Mouse (Mus musculus): Measurements from ENCODE around the gene Lypd5. TPM values are rescaled to one million over a fixed set of nuclear protein-coding genes. Genes with fewer than 3 reads are reported as not detected.

Lypd5 gene
- polyA plus RNA-seq (2015; fragmentation: Nextera tagmentation; extraction: Ambion mirVana), result not detected in 2 replicates

- Histone ChIP-seq H3K36me3 (no peaks in the 10 kb centered on the region), H3K4me1 (replicated peaks) (no peaks in the 10 kb centered on the region), H3K27me3 (no peaks in the 10 kb centered on the region), H3K4me2 (no peak within 1 kb of the TSS), H3K4me3 (no peak within 1 kb of the TSS), H3K9ac (no peak within 1 kb of the TSS), H3K9me3 (no peaks in the 10 kb centered on the region), H3K27ac (replicated peaks) (no peak within 1 kb of the TSS)
- WGBS, result 57% methylated on average over 6 of the region's 6 CpGs
- ATAC-seq (ENCODE audit: low FRiP score, low read depth), result no peak
These were observed at the start of gene Lypd5 for GRCm38 (mm10) chr7:24348896-24349295. Gene Lypd5, plus strand, starts transcription at chr7:24349196.

DNA sequence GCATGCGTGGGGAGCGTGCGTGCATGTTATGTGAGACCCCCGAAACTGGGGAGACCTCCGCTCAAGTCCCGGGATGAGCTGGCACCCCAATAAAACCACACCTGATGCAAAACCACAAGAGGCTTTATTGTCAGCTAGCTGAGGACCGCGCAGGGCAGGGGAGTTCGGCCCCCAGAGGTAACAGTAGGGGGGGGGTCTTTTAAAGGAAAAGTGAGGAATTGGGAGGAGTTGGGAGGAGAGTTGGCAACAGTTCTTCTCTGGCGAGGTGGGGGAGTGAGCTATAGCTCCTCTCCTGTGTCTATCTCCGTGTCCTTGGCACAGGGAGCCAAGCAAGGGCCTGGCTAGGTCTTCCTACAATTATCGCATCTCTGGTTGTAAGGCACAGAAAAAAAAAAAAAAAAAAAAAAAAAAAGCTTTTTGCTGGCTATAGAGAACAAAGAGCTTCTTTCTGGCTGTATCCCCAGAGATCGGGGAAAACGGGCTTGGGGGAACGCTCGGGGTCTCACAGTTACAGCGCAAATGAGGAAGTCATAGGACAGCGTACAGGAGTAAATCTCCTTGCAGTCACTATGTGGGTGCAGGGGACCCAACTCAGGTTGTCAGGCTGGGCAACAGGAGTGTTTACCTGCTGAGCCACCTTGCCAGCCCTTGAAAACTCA lies 49.0 kb upstream of the Lypd5 start:
- Histone ChIP-seq H3K27me3 (no peaks in the 10 kb centered on the region), H3K4me2 (peak overlapping the region; percentile 88), H3K4me1 (replicated peaks) (peaks cover 26% of the 10 kb centered on the region), H3K36me3 (peaks cover 41% of the 10 kb centered on the region), H3K4me3 (peak overlapping the region; percentile 78), H3K27ac (replicated peaks) (peak overlapping the region; percentile 92), H3K9me3 (no peaks in the 10 kb centered on the region), H3K9ac (peak overlapping the region; percentile 82)
- under 1% methylated on average over 18 of the region's 18 CpGs for WGBS
- peak; percentile 53 for ATAC-seq (ENCODE audit: low FRiP score, low read depth)

DNA sequence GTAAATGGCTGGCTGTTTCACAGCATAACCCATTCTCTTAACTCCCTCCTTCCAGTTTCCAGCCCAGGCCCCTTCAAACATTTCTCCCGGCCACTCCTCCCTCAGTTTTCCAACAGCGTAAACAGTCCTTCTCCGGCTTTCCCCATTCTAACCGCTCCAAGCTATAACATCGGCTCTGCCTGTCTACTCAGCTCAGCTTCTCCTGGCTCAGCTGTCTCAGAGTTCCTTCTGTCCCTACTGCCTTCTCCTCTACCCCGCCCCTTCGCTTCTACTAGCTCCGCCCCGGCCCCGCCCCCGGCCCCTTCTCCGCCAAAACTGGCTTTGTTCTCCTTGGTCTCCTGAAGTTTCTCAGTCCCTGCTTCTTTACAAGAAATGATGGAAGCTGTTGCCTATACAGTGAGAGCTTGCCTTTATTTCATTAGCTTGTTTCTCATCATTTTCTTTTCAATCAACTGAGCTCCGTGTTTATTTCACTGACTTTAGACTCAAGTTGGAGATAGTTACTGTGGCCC lies 48.2 kb upstream of the Lypd5 start, which contains the start of gene Zfp61:
Gene Zfp61, minus strand, starts transcription at position 462 of the 512 bp plus-strand sequence.
- ATAC-seq (ENCODE audit: low FRiP score, low read depth), result peak; percentile 43; the same call in 1 of the 2 replicates
- H3K4me3 ChIP-seq, result peak within 1 kb of the TSS; percentile 78

GRCm38 (mm10) chr7:24315726-24316566 lies 33.0 kb upstream of the Lypd5 start:
- no peak; the same call in 1 of the 2 replicates for ATAC-seq (ENCODE audit: low FRiP score, low read depth)
- Histone ChIP-seq H3K4me1 (replicated peaks) (peaks cover 17% of the 10 kb centered on the region), H3K4me2 (peak overlapping the region; percentile 79), H3K27me3 (0 out of 2 replicates have a peak, but pooled peaks cover 2% of the 10 kb centered on the region), H3K9me3 (no peaks in the 10 kb centered on the region), H3K36me3 (peaks cover 12% of the 10 kb centered on the region), H3K9ac (peak overlapping the region; percentile 73), H3K4me3 (peak overlapping the region; percentile 72), H3K27ac (replicated peaks) (peak overlapping the region; percentile 87)
- WGBS, result 28% methylated on average over 29 of the region's 29 CpGs

More for the DNA sequence above, 48.2 kb upstream of the Lypd5 start, which contains the start of gene Zfp61:
- Histone ChIP-seq H3K4me1 (replicated peaks) (peaks cover 26% of the 10 kb centered on the region), H3K9me3 (no peaks in the 10 kb centered on the region), H3K27me3 (no peaks in the 10 kb centered on the region), H3K4me2 (peak within 1 kb of the TSS; percentile 88), H3K36me3 (peaks cover 36% of the 10 kb centered on the region), H3K9ac (peak within 1 kb of the TSS; percentile 82), H3K27ac (replicated peaks) (peak within 1 kb of the TSS; percentile 92)
- 2% methylated on average over 13 of the region's 13 CpGs for WGBS

DNA sequence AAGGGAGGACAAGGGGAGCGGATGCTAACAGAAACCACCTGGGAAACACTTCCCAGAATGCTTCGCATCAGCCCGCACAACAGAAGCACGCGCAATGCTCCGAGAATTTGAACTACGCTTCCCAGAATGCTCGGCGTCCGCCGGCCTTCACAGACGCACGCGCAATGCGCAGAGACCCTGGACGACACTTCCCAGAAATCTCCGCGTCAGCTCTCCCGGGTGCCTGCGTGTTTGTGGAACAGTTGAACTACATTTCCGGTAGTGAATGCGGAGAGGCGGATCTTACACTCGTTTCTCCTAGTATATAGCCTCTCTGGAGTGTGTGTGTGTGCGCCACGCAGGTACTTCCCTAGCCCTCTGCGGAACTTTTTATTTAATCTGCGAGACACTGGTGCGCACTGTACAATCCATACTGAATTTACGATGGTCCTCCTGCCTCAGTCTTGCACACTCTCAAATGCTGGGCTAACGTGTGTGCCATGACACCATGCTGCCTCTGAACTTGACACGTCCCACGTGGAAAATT lies 32.4 kb upstream of the Lypd5 start, which contains the start of gene Zfp94:
Gene Zfp94, minus strand, starts transcription at position 100 of the 526 bp plus-strand sequence.
- H3K4me2 ChIP-seq, result peak within 1 kb of the TSS; percentile 79
- H3K4me3 ChIP-seq, result peak within 1 kb of the TSS; percentile 72
- 1% methylated on average over 33 of the region's 33 CpGs for WGBS
- H3K9me3 ChIP-seq, result no peaks in the 10 kb centered on the region
- H3K27me3 ChIP-seq, result 0 out of 2 replicates have a peak, but pooled peaks cover 2% of the 10 kb centered on the region
- peak within 1 kb of the TSS; percentile 73 for H3K9ac ChIP-seq
- peaks cover 17% of the 10 kb centered on the region for H3K4me1 ChIP-seq (replicated peaks)
- H3K27ac ChIP-seq (replicated peaks), result peak within 1 kb of the TSS; percentile 87
- H3K36me3 ChIP-seq, result peaks cover 5% of the 10 kb centered on the region; the same call in 1 of the 2 replicates
- peak; percentile 97 for ATAC-seq (ENCODE audit: low FRiP score, low read depth)

DNA sequence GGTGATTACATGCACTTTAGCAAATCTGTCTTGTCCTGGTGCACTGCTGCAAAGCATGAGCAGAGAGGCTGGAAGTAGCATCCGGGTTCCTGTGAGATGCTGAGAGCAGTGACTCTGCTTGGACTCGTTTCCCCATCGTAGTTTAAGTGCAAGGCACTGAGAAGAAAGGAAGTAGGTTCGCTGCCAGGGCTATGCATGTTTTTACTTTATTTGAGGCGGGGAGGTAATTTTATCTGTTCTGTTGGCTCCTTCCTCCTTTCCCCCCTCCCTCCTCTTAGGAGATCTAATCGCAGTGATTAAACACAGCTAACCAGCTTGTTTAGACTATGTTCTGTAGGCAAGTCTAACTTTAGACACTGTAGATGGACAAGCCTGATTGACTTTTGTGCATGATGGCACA lies 30.1 kb upstream of the Lypd5 start:
- no peaks in the 10 kb centered on the region for H3K36me3 ChIP-seq
- WGBS, result 76% methylated on average over 6 of the region's 6 CpGs
- ATAC-seq (ENCODE audit: low FRiP score, low read depth), result no peak
- 0 out of 2 replicates have a peak, but pooled peaks cover 2% of the 10 kb centered on the region for H3K27me3 ChIP-seq
- H3K9ac ChIP-seq, result no peak overlapping the region
- no peaks in the 10 kb centered on the region for H3K9me3 ChIP-seq
- H3K4me1 ChIP-seq (replicated peaks), result peaks cover 17% of the 10 kb centered on the region
- no peak overlapping the region for H3K27ac ChIP-seq (replicated peaks)
- no peak overlapping the region for H3K4me3 ChIP-seq
- H3K4me2 ChIP-seq, result no peak overlapping the region

GRCm38 (mm10) chr7:24322593-24322992 lies 26.4 kb upstream of the Lypd5 start:
- H3K4me2 ChIP-seq, result no peak overlapping the region
- H3K4me1 ChIP-seq (replicated peaks), result peaks cover 14% of the 10 kb centered on the region
- no peak overlapping the region for H3K9ac ChIP-seq
- no peak overlapping the region for H3K27ac ChIP-seq (replicated peaks)
- 0 out of 2 replicates have a peak, but pooled peaks cover 2% of the 10 kb centered on the region for H3K27me3 ChIP-seq
- 84% methylated on average over 4 of the region's 4 CpGs for WGBS
- no peak overlapping the region for H3K4me3 ChIP-seq
- H3K9me3 ChIP-seq, result no peaks in the 10 kb centered on the region
- no peak for ATAC-seq (ENCODE audit: low FRiP score, low read depth)
- H3K36me3 ChIP-seq, result no peaks in the 10 kb centered on the region

GRCm38 (mm10) chr7:24325197-24325596 lies 23.8 kb upstream of the Lypd5 start:
- Histone ChIP-seq H3K4me3 (no peak overlapping the region; the same call in 1 of the 2 replicates), H3K27me3 (no peaks in the 10 kb centered on the region), H3K36me3 (no peaks in the 10 kb centered on the region), H3K27ac (replicated peaks) (no peak overlapping the region), H3K9ac (no peak overlapping the region), H3K9me3 (no peaks in the 10 kb centered on the region), H3K4me1 (replicated peaks) (peaks cover 14% of the 10 kb centered on the region), H3K4me2 (peak overlapping the region; percentile 65)
- 67% methylated on average over 6 of the region's 6 CpGs for WGBS
- ATAC-seq (ENCODE audit: low FRiP score, low read depth), result no peak

GRCm38 (mm10) chr7:24325675-24326128 lies 23.3 kb upstream of the Lypd5 start:
- no peaks in the 10 kb centered on the region for H3K27me3 ChIP-seq
- peak overlapping the region; percentile 61 for H3K27ac ChIP-seq (replicated peaks)
- peak overlapping the region; percentile 65 for H3K4me2 ChIP-seq
- WGBS, result 6% methylated on average over 13 of the region's 13 CpGs
- no peaks in the 10 kb centered on the region for H3K36me3 ChIP-seq
- H3K9ac ChIP-seq, result peak overlapping the region; percentile 40
- peaks cover 14% of the 10 kb centered on the region for H3K4me1 ChIP-seq (replicated peaks)
- peak overlapping the region; percentile 32 for H3K4me3 ChIP-seq
- no peaks in the 10 kb centered on the region for H3K9me3 ChIP-seq
- peak; percentile 73 for ATAC-seq (ENCODE audit: low FRiP score, low read depth)

GRCm38 (mm10) chr7:24326273-24327135 lies 22.5 kb upstream of the Lypd5 start:
- Histone ChIP-seq H3K27me3 (no peaks in the 10 kb centered on the region), H3K36me3 (no peaks in the 10 kb centered on the region), H3K4me2 (peak overlapping the region; percentile 65), H3K9ac (no peak overlapping the region), H3K27ac (replicated peaks) (peak overlapping the region; percentile 61), H3K9me3 (no peaks in the 10 kb centered on the region), H3K4me1 (replicated peaks) (peaks cover 14% of the 10 kb centered on the region), H3K4me3 (peak overlapping the region; percentile 32)
- ATAC-seq (ENCODE audit: low FRiP score, low read depth), result peak; percentile 52; the same call in 1 of the 2 replicates
- 31% methylated on average over 20 of the region's 20 CpGs for WGBS

All from hindbrain, embryonic 15.5 days (tissue).